Mouse (Mus musculus) left cerebral cortex, adult 2 months (tissue): ENCODE measurements around the gene Stradb. TPM values are rescaled to one million over a fixed set of nuclear protein-coding genes. Genes with fewer than 3 reads are reported as not detected.

ENCODE experiments used
- DNase-seq, 2 experiments: peaks; one replicate each; pipeline ENCODE4 v3.0.0; 2021 to 2022; ENCODE audit warnings: low spot score in 2 of 2, mixed read lengths in 1 of 2; ENCODE audit errors: extremely low spot score in 1 of 2
- H3K27ac ChIP-seq: fragments of 200-600 bp; 2 replicates; pipeline ENCODE4 v1.8.1; 2022
- H3K4me3 ChIP-seq: fragments of 200-600 bp; 2 replicates; pipeline ENCODE4 v1.8.1; 2022
- CTCF ChIP-seq: fragments of 200-600 bp; IDR thresholded peaks from 2 replicates; pipeline ENCODE4 v1.8.1; 2022; ENCODE audit warnings: antibody characterized with exemption, mild to moderate bottlenecking, moderate library complexity
- intact Hi-C: fragments of 180-260 bp; cut with DNase I; formaldehyde crosslinking; loops from one replicate; pipeline ENCODE4 v1.15.1; 2025
- total RNA-seq, 2 experiments: library from RNA; stranded (reverse); gene quantifications; 2 replicates each; pipeline ENCODE4 v1.2.3; 2021

Stradb gene
- total RNA-seq, 2 experiments from 2014 or later: 59.3 to 59.6 TPM

GRCm38 (mm10) chr1:58962865-58963264 is 10.5 kb upstream of the Stradb start:
- DNase-seq: no peak
- TF ChIP-seq CTCF: no peak
- intact Hi-C loops: no loop called here
- Histone ChIP-seq H3K27ac (no peak overlapping the region), H3K4me3 (no peak overlapping the region)

GRCm38 (mm10) chr1:58967534-58967933 is 5.8 kb upstream of the Stradb start:
- Histone ChIP-seq H3K4me3 (no peak overlapping the region), H3K27ac (no peak overlapping the region)
- TF ChIP-seq CTCF: no peak
- DNase-seq: no peak
- intact Hi-C loops: no loop called here

GRCm38 (mm10) chr1:58970054-58970453 is 3.3 kb upstream of the Stradb start:
- no peak for DNase-seq
- TF ChIP-seq CTCF: no peak
- intact Hi-C loops: loop anchor here (10.0 kb wide), 2 partner anchors 45 to 525 kb away; partner anchors contain the start of genes Nif3l1 and Ppil3
- no peak overlapping the region for H3K27ac ChIP-seq
- H3K4me3 ChIP-seq: no peak overlapping the region

- Histone ChIP-seq H3K4me3 (no peak overlapping the region), H3K27ac (no peak overlapping the region)
- DNase-seq: no peak
- no peak for TF ChIP-seq CTCF
- intact Hi-C loops: loop anchor here (10.0 kb wide), 2 partner anchors 46 to 526 kb away; partner anchors contain the start of genes Nif3l1 and Ppil3
These were observed 2.2 kb upstream of the Stradb start for GRCm38 (mm10) chr1:58971097-58971496.

GRCm38 (mm10) chr1:58972851-58973365 is 414 bp upstream of the Stradb start:
- intact Hi-C loops: loop anchor here (2.0 to 10.0 kb wide), 3 partner anchors 48 to 528 kb away; partner anchors contain the start of genes Nif3l1 and Ppil3

DNA sequence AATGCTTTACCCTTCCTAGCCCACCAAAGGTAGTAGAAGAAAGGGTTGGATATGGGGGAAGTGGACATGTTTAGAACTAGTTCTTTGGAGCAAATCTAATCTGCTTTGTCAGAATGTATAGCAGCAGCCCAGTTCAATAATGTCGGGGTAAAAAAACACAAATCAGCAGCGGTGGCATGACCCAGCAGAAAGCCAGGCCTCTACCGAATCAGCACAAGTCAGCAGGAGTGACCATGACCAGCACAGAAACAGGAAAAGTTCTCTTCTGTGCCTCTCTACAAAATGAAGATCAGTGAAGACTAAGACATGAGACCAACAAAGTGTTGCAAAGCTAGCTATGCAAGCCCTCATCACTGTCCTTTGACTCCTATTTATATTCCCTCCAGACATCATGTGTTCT is 9.0 kb downstream of the Stradb start:
- no peak for TF ChIP-seq CTCF
- intact Hi-C loops: no loop called here
- Histone ChIP-seq H3K4me3 (no peak overlapping the region), H3K27ac (no peak overlapping the region)
- DNase-seq: no peak

More at GRCm38 (mm10) chr1:58972851-58973365, 414 bp upstream of the Stradb start:
- no peak for TF ChIP-seq CTCF
- peak overlapping the region; percentile 97 for H3K4me3 ChIP-seq
- H3K27ac ChIP-seq: peak overlapping the region; percentile 96
- DNase-seq: no peak

GRCm38 (mm10) chr1:58984586-58984985 is 11.3 kb downstream of the Stradb start:
- Histone ChIP-seq H3K4me3 (no peak overlapping the region), H3K27ac (peak overlapping the region; percentile 34; the same call in 1 of the 2 replicates)
- TF ChIP-seq CTCF: no peak
- intact Hi-C loops: no loop called here
- DNase-seq: no peak

- intact Hi-C loops: loop anchor here (5.0 kb wide), 2 partner anchors 81 to 124 kb away; no protein-coding TSS in a partner anchor
- no peak overlapping the region for H3K27ac ChIP-seq
- TF ChIP-seq CTCF: no peak
- no peak for DNase-seq
- H3K4me3 ChIP-seq: no peak overlapping the region
These were observed 19.8 kb downstream of the Stradb start for GRCm38 (mm10) chr1:58993144-58993543.

GRCm38 (mm10) chr1:58993723-58994122 is 20.4 kb downstream of the Stradb start:
- Histone ChIP-seq H3K4me3 (no peak overlapping the region), H3K27ac (no peak overlapping the region)
- peak; percentile 46 for TF ChIP-seq CTCF
- intact Hi-C loops: loop anchor here (2.0 to 5.0 kb wide), 3 partner anchors 81 to 223 kb away; no protein-coding TSS in a partner anchor
- no peak for DNase-seq

DNA sequence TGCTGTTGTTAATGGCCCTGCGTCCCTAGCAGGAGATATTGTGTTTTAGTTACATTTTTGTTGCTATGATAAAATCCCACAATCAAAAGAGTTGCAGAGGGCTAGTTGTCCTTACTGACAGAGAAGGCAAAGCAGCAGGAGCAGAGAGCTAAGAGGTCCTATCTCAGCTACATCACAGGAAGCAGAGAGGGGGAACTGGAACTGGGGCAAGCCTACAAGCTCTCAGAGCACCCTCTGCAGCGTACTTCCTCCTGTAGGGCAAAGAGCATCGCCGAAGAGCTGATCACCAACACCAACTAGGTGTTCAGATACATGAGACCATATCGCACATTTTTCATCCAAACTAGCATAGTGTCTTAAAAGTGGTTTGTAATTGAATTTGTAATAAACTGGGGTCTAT is 22.0 kb downstream of the Stradb start:
- no peak for DNase-seq
- Histone ChIP-seq H3K27ac (no peak overlapping the region), H3K4me3 (no peak overlapping the region)
- intact Hi-C loops: loop anchor here (2.0 kb wide), 1 partner anchor 225 kb away; no protein-coding TSS in a partner anchor
- no peak for TF ChIP-seq CTCF

DNA sequence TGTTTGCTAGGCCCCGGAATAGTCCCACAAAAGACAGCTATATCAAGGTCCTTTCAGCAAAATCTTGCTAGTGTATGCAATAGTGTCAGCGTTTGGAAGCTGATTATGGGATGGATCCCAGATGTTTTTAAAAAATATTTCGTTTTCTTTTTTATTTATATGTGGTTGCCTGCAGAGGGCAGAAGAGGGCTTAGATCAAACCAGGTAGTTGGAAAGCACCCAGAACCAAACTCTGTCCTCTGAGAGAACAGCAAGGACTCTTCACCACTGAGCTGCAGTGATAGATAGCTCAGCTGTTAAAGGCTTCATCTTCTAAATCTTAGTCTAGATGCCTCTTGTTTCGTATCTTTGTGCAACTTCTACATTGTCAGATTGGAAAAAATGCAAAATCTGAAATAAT is 35.9 kb downstream of the Stradb start:
- no peak overlapping the region for H3K4me3 ChIP-seq
- intact Hi-C loops: loop anchor here (5.0 to 10.0 kb wide), 2 partner anchors 133 to 226 kb away; partner anchors contain the start of gene Als2
- DNase-seq: no peak
- H3K27ac ChIP-seq: no peak overlapping the region
- TF ChIP-seq CTCF: peak; percentile 37

DNA sequence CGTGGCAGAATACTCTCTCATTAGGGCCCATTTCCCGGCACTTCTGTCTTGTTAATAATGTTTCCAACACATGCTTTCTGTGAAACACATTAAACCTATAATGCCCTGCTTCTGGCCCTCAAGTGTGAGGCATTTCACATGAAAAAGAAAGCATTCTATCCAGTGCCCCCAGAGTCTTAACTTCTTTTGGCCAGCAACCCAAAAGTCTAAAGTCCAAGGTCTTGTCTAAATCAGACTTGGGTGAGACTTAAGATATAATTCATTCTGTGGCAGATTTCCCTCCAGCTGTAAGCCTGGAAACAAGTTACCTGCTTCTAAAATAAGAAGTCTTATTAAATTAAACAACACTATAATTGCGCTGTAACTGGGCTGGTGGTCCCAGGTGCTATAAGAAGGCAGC is 48.2 kb downstream of the Stradb start:
- no peak overlapping the region for H3K27ac ChIP-seq
- intact Hi-C loops: no loop called here
- no peak for TF ChIP-seq CTCF

DNA sequence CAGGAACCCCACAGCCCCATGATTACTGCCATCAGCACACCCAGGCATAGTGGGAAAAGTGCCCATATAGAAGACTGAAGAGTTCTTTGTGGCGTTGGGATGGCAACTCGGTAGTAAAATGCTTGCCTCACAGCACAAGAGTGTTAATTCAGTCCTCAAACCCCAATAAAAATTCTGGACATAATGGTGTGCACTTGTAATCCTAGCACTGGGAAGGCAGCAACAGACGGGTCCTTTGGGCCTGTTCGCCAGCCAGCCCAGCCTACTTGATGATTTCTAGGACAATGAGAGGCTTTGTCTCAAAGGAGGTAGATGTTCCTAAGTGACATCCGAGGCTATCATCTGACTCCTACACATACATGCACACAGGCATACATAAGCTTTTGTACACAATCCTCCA is 64.4 kb downstream of the Stradb start:
- DNase-seq: no peak
- intact Hi-C loops: no loop called here
- H3K27ac ChIP-seq: no peak overlapping the region
- no peak for TF ChIP-seq CTCF
- no peak overlapping the region for H3K4me3 ChIP-seq

More for the DNA sequence above, 48.2 kb downstream of the Stradb start:
- H3K4me3 ChIP-seq: no peak overlapping the region
- DNase-seq: no peak

Other genes starting within 250 kb of the Stradb start
- gene Casp8, start 178.1 kb upstream of the Stradb start, total RNA-seq: 1 to 10 TPM; 1.8 to 2.9 TPM
- gene Trak2, start 92 bp upstream of the Stradb start, total RNA-seq: 100 to 1,000 TPM; 134 to 136 TPM
- not detected for gene C2cd6, start 121.4 kb downstream of the Stradb start, total RNA-seq
- gene Tmem237, start 146.9 kb downstream of the Stradb start, total RNA-seq: 10 to 100 TPM; 30.8 to 31.9 TPM
- 1 to 10 TPM; 1.6 to 1.7 TPM for gene Mpp4, start 189.9 kb downstream of the Stradb start, total RNA-seq